Mouse (Mus musculus) hindbrain, embryonic 15.5 days (tissue): ENCODE measurements around the gene Col18a1. TPM values are rescaled to one million over a fixed set of nuclear protein-coding genes. Genes with fewer than 3 reads are reported as not detected.
A peak's percentile ranks its signal among the peaks of the same experiment; 100 is the strongest.

ENCODE experiments used
- ATAC-seq: fragments of 200-750 bp; cut with Nextera tagmentation; 2 replicates; pipeline ENCODE4 v1.8.0; 2017; ENCODE audit warnings: low read depth, moderate number of reproducible peaks, moderate TSS enrichment; ENCODE audit not compliant: low FRiP score
- H3K27ac ChIP-seq: fragments of 300-500 bp; sonication (generic); replicated peaks from 2 replicates; pipeline ENCODE4 v1.5.1; 2015; ENCODE audit warnings: mild to moderate bottlenecking, inconsistent platforms
- H3K27me3 ChIP-seq: fragments of 300-500 bp; sonication (generic); 2 replicates; pipeline ENCODE4 v1.6.1; 2015; ENCODE audit warnings: control low read depth, inconsistent platforms
- H3K36me3 ChIP-seq: fragments of 300-500 bp; sonication (generic); 2 replicates; pipeline ENCODE4 v1.6.1; 2015; ENCODE audit warnings: control low read depth, inconsistent platforms
- H3K4me1 ChIP-seq: fragments of 300-500 bp; sonication (generic); replicated peaks from 2 replicates; pipeline ENCODE4 v1.6.1; 2015; ENCODE audit warnings: control low read depth, inconsistent platforms
- H3K4me2 ChIP-seq: fragments of 300-500 bp; sonication (generic); 2 replicates; pipeline ENCODE4 v1.6.1; 2015; ENCODE audit warnings: moderate library complexity, mild to moderate bottlenecking, inconsistent platforms
- H3K4me3 ChIP-seq: fragments of 300-500 bp; sonication (generic); 2 replicates; pipeline ENCODE4 v1.5.1; 2015; ENCODE audit warnings: mild to moderate bottlenecking, inconsistent platforms
- H3K9ac ChIP-seq: fragments of 300-500 bp; sonication (generic); 2 replicates; pipeline ENCODE4 v1.6.1; 2015; ENCODE audit warnings: inconsistent platforms
- H3K9me3 ChIP-seq: fragments of 300-500 bp; sonication (generic); 2 replicates; pipeline ENCODE4 v1.6.1; 2016; ENCODE audit warnings: control low read depth, inconsistent platforms
- WGBS: fragments of 180-500 bp; shearing (Covaris S2); methylation state at CpG from one replicate; pipeline ENCODE4 v1.1.7; 2015; 5-methylcytosine and 5-hydroxymethylcytosine counted together
- polyA plus RNA-seq: library from polyadenylated mRNA; unstranded; fragments of >200 nt; fragmentation: Nextera tagmentation; extraction: Ambion mirVana; gene quantifications from 2 replicates; pipeline ENCODE4 v1.2.1, GENCODE M21; 2015

Gene Col18a1
- polyA plus RNA-seq, 1 experiment from 2014 or later, result 40.0 TPM

DNA sequence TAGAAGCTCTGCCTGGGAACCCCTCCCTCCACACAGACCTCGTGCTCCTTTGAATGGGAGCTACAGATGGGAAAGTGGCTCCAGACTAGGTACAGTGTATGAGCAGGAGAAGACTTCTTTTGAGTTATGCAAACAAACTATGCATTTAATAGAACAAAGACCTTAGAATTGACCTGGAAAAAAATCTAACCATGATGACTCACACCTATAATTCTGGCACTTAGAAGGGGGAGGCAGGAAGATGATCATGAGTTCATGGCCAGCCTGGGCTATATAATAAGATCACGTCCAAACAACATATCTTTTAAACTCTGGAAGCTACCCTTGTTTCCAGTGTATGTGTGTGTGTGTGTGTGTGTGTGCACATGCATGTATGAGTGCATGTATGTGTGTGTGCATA, 149.3 kb downstream of the Col18a1 start:
- Histone ChIP-seq H3K27me3 (no peaks in the 10 kb centered on the region), H3K27ac (no peak overlapping the region), H3K9me3 (no peaks in the 10 kb centered on the region), H3K9ac (no peak overlapping the region), H3K4me3 (no peak overlapping the region), H3K36me3 (no peaks in the 10 kb centered on the region), H3K4me2 (no peak overlapping the region), H3K4me1 (no peaks in the 10 kb centered on the region)
- ATAC-seq, result no peak
- 68% methylated on average over 2 of the region's 2 CpGs for WGBS

DNA sequence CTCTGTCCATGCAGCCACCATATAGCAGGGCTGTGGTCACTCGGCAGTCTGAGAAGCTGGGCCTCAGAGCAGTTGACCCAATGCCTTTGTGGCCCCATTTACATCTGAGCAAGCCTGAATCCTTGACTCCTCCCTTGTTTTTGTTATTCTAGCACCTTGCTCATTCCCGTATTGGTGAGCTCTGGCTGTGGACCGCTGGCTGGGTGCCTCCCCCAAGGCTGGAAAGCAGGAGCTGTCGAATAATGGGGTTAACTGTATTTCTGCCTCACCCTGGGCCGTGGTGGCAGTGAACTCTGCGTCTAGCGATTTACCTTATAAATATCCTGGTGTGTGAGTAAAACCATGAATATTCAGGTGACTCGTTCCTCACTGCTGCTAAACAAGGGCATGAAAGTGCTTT, 149.8 kb downstream of the Col18a1 start:
- ATAC-seq, result no peak
- 36% methylated on average over 8 of the region's 8 CpGs for whole genome bisulfite sequencing

DNA sequence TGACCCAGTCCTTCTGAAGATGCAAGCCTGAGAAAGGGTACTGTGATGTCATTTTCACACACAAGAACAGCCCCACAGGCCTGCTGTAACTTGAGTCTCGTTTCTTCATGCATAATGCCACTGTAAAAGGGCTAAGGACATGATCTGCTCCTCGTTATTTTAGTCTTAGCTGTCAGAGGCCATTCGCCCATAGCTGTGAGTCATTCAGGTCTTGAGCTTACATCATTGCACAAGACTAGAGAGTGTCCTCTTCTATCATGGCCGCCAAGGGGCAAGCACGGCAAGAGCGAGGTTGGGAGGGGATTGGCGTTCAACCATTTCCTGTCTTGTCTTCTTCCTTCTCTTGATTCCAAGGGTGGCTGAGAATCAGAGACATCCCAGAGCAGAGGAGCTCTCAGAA, 150.3 kb downstream of the Col18a1 start:
- ATAC-seq, result no peak
- Histone ChIP-seq H3K4me1 (no peaks in the 10 kb centered on the region), H3K27me3 (no peaks in the 10 kb centered on the region), H3K36me3 (no peaks in the 10 kb centered on the region), H3K27ac (no peak overlapping the region), H3K9me3 (no peaks in the 10 kb centered on the region), H3K4me2 (no peak overlapping the region), H3K9ac (no peak overlapping the region), H3K4me3 (no peak overlapping the region)
- 91% methylated on average over 7 of the region's 7 CpGs for WGBS

More for the DNA sequence above, 149.8 kb downstream of the Col18a1 start:
- Histone ChIP-seq H3K9me3 (no peaks in the 10 kb centered on the region), H3K27ac (no peak overlapping the region), H3K27me3 (no peaks in the 10 kb centered on the region), H3K4me2 (no peak overlapping the region), H3K9ac (no peak overlapping the region), H3K4me3 (no peak overlapping the region), H3K4me1 (no peaks in the 10 kb centered on the region), H3K36me3 (no peaks in the 10 kb centered on the region)

DNA sequence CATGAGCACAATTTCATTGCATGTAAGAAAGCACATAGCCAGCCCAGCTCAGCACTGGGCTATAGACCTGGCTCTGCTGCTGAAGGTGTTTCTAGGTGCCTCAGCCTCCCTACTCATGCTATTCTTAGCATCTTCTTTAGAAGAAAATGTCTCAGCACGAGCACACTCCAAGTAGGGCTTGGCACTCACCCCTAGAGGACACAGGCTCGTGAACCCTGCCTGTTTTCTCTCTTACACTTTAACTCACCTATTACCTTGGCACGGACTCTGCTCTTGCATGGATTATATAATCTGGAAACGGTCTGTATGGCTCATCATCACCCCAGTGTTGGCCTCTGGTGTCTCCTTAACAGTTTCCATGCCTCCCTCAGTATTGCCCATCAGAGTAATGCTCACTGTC, 154.7 kb downstream of the Col18a1 start:
- peaks cover 16% of the 10 kb centered on the region for H3K4me1 ChIP-seq
- H3K9me3 ChIP-seq, result no peaks in the 10 kb centered on the region
- no peak overlapping the region for H3K4me2 ChIP-seq
- 83% methylated on average over 4 of the region's 4 CpGs for WGBS
- no peak overlapping the region for H3K9ac ChIP-seq
- H3K27me3 ChIP-seq, result no peaks in the 10 kb centered on the region
- no peaks in the 10 kb centered on the region for H3K36me3 ChIP-seq
- no peak for ATAC-seq
- no peak overlapping the region for H3K27ac ChIP-seq
- no peak overlapping the region for H3K4me3 ChIP-seq

DNA sequence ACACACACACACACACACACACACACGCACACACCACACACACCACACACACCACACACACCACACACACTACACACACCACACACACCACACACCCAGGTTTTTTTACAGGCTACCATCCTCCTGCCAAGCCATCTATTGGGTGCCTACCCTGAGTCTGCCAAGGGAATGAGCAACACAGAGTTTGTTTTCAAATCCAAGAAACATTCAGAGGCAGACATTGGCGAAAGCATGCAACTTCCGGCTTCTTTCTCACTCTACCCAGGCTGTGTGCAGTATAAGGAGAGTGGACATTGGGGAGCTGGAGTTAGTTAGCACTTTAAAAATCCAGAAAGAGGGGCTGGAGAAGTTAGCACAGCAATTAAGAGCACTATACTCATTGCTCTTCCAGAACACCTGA, 157.7 kb downstream of the Col18a1 start:
- Histone ChIP-seq H3K4me3 (no peak overlapping the region), H3K27me3 (no peaks in the 10 kb centered on the region), H3K9ac (no peak overlapping the region), H3K4me2 (no peak overlapping the region), H3K36me3 (no peaks in the 10 kb centered on the region), H3K27ac (peak overlapping the region; percentile 59; the same call in 1 of the 2 replicates), H3K9me3 (no peaks in the 10 kb centered on the region), H3K4me1 (peaks cover 19% of the 10 kb centered on the region)
- ATAC-seq, result no peak
- 74% methylated on average over 3 of the region's 3 CpGs for WGBS

DNA sequence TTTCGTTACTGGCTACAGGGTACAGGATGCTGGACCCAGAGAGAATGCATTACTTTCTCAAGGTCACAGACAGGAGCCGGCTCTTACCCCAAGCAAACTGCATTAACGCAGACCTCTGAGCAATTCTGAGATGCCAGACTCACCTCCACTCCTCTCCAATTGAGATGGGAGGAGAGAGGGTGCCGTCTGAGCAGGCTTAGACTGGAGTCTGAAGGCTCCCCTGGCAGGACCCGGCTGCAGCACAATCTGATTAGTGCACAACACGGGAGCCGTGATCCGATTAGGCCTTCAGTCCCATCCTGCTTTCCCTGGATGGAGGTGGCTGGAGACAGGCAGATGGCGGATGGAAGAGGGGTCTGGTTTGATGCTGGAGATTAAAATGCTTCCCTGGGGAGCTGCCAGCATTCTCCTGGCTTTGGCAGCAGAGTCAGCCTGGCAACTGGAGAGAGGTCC, 158.2 kb downstream of the Col18a1 start:
- Histone ChIP-seq H3K4me2 (no peak overlapping the region), H3K9me3 (no peaks in the 10 kb centered on the region), H3K4me3 (no peak overlapping the region), H3K4me1 (peaks cover 19% of the 10 kb centered on the region), H3K27me3 (no peaks in the 10 kb centered on the region), H3K27ac (peak overlapping the region; percentile 65), H3K9ac (0 out of 2 replicates have a peak overlapping the region, but pooled peaks have one; percentile 14), H3K36me3 (no peaks in the 10 kb centered on the region)
- ATAC-seq, result peak; percentile 76; the same call in 1 of the 2 replicates
- WGBS, result 21% methylated on average over 9 of the region's 9 CpGs

DNA sequence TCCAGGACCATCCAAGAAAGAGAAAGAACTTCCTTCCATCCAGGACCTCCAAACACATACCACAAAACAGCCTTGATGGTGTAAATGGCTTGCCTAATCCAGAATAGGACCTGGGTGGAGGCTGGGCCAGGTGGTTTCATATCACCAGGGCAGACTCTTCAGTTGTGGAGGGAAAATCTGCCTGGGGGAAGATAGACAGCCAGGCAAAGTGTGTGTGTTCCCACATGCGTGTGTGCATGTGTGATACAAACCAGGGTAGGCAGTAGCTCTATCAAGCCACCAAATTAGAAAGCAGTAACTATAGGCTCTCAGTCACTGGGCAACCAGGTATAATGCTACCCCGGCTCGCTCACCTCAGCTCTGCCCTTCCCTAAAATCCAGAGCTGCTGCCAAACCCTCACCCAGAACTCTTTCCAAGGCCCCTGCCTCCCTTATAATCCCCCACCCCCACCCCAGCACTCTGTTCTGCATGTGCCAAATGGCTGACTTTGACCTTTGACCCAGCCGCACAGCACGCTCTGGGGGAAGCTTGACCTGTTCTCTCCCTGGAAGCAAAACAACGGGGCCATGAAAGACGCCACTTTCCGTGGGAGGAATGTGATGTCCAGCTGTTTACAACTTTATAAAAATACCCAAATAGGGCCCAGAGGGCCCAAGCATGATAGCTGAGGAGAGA, 158.8 kb downstream of the Col18a1 start:
- H3K27ac ChIP-seq, result peak overlapping the region; percentile 65
- ATAC-seq, result no peak; the same call in 1 of the 2 replicates
- H3K4me2 ChIP-seq, result no peak overlapping the region
- H3K4me3 ChIP-seq, result no peak overlapping the region
- peaks cover 19% of the 10 kb centered on the region for H3K4me1 ChIP-seq
- no peaks in the 10 kb centered on the region for H3K9me3 ChIP-seq
- H3K27me3 ChIP-seq, result no peaks in the 10 kb centered on the region
- H3K9ac ChIP-seq, result no peak overlapping the region
- 31% methylated on average over 8 of the region's 8 CpGs for WGBS
- H3K36me3 ChIP-seq, result no peaks in the 10 kb centered on the region

DNA sequence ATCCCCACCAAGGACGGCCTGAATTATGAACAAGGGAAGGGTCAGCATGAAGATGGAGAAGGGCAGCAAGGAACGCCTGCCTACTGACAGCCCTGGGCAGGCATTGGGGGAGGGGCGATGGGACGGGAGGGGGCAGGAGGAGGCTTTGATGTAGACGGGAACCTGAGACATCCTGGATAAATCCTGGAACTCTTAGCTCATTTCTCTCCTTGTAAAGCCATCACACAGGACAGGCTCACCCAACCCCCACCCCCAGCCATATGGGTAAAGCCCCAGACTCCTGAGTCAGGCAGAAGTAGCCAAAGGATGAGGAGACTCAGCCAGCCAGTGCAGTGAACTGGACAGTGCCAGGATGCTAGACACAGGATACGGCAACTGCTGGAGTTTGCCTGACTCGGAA, 161.4 kb downstream of the Col18a1 start:
- H3K36me3 ChIP-seq, result no peaks in the 10 kb centered on the region
- H3K9me3 ChIP-seq, result no peaks in the 10 kb centered on the region
- no peak for ATAC-seq
- H3K27ac ChIP-seq, result no peak overlapping the region
- H3K4me1 ChIP-seq, result peaks cover 19% of the 10 kb centered on the region
- H3K27me3 ChIP-seq, result no peaks in the 10 kb centered on the region
- 45% methylated on average over 7 of the region's 7 CpGs for WGBS
- H3K4me3 ChIP-seq, result no peak overlapping the region
- no peak overlapping the region for H3K9ac ChIP-seq
- no peak overlapping the region for H3K4me2 ChIP-seq

Other genes starting within 250 kb of the Col18a1 start
- gene Pcbp3, start 204.7 kb downstream of the Col18a1 start, polyA plus RNA-seq, result 88.6 and 88.7 TPM in 2 replicates
- 41.8 and 42.9 TPM in 2 replicates for gene Slc19a1, start 134.3 kb downstream of the Col18a1 start, polyA plus RNA-seq
- gene Pofut2, start 92.7 kb upstream of the Col18a1 start, polyA plus RNA-seq, result 57.0 and 58.1 TPM in 2 replicates